Mouse (Mus musculus) urinary bladder, adult 18-20 months (tissue): ENCODE results near the gene Rims1.
A peak's percentile ranks its signal among the peaks of the same experiment; 100 is the strongest.

Experiments
- DNase-seq, 2 experiments: peaks; one replicate each; pipeline ENCODE4 v3.0.0; 2022; ENCODE audit warnings: low spot score in 2 of 2, mixed read lengths in 2 of 2

Gene Rims1

DNA sequence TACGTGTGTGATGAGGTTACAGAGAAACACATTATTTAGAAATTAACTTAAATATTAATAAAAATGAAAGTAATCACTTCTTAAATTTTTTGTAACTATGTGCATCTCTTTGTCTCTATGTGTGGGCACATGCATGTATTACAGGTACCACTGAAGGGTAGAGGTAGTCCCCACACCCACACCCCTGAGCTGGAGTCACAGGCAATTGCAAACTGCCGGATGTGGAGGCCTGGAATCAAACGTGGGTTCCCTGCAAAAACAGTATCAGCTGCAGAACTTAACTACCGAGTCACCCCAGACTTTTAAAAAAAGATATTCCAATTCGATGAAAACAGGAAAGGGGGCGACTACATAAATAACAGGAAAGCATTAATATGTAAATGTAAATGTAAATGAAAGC is 428.7 kb downstream of the Rims1 start:
- DNase-seq = no peak

- no peak for DNase-seq
Observed at GRCm38 (mm10) chr1:22356209-22356608, 449.6 kb downstream of the Rims1 start.

- DNase-seq = no peak
Observed at GRCm38 (mm10) chr1:22353687-22354086, 452.1 kb downstream of the Rims1 start.

DNA sequence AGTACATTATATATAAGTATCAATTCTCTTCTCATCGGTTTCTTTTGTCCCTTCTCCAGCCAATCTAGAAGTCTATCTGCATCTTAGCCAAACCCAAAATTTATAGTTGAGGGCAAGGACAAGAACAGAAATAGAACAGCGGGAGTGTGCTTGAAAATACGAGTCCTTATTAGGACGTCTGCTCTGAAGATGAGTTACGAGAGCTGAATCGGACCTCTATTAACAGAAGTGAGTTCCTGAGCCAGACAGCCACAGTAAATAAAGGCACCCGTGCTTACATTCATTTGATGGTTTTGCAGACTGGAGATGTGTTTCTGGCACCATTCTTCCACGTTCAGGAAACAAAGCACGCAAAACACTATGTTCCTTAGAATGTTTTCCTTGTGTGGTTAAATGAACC is 466.9 kb downstream of the Rims1 start:
- DNase-seq = no peak

DNA sequence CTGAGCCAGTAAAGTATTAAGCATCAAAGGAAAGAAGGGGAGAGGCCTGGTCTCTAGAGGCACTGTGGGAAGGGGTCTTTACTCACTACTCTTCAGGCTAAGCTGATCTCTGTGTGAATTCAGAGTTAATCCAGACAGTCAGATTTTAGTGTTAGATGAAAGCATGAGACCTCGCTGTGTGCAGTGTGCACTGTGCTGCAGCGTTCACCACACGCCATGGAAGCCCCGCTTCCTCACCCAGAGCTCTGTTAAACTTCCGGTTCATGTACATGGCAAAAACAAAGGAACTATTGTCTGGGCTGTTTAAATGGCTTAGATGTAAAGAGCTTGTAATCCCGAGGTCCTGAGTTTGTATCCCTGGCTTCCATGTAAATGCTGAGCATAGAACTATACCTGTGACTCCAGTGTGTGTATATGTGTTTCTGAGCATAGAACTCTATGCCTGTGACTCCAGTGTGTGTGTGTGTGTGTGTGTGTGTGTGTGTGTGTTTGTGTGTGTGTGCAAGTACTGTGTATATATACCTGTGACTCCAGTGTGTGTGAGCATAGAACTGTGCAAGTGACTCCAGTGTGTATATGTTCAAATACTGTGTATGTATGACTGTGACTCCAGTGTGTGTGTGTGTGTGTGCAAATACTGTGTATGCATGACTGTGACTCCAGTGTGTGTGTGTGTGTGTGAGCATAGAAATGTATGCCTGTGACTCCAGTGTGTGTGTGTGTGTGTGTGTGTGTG is 484.7 kb downstream of the Rims1 start:
- no peak for DNase-seq

DNA sequence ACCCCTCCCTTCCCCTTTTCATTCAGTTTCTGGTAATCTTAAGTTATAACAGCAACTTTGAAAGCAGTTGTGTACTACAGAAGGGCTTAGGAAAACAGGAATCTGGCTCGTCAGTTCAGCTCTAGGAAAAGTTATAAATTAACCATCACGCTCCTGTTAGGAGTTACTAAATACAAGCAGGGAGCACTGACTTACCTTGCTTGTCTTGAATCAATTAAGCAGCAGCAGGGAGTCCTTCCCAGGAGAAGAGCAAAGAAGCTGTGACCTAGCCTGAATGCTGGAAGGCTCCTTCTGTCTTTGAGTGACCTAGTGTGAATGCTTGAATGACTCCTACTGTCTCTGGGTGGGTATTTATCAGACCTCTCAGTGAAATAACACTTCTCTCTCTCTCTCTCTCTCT is 490.3 kb downstream of the Rims1 start:
- DNase-seq = no peak

DNA sequence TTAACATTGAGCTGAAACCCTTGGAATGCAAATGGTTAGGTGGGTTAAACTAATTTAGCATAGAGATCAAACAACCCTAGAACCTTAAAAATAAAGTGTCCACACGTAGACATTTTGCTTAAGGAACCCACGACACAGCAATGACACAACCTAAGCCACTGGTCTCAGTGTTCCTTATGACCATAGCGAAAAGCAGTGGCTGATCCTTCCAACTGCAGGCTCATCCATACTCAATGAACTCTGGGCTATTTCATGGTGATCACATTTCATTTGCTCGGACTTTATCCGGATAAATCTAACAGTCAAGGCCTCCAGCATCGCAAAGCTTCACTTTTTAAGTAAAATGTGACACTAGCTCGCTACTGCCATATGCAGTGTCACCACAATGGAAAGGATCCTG is 494.3 kb downstream of the Rims1 start:
- no peak for DNase-seq

DNA sequence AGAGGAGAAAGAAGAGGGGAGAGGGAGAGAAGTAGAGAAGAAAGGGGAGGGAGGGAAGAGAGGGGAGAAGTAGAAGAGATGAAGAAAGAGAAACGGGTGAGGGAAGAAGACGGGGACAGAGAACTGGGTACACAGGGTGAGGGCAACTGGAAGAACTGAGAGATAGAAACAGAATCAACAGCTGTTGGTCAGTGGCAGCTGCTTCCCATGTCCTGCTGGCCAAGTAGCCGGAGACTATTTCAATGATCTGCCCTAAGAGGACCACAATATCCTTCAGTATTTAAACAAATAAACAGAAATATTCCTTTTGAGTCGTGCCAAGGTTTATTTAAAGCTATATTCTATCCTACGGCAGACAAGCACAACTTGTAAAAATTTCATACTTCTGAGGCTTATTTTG is 499.3 kb downstream of the Rims1 start:
- DNase-seq = no peak

GRCm38 (mm10) chr1:22305932-22306331 is 499.9 kb downstream of the Rims1 start:
- no peak for DNase-seq

GRCm38 (mm10) chr1:22293953-22294352 is 511.8 kb downstream of the Rims1 start:
- DNase-seq = no peak

DNA sequence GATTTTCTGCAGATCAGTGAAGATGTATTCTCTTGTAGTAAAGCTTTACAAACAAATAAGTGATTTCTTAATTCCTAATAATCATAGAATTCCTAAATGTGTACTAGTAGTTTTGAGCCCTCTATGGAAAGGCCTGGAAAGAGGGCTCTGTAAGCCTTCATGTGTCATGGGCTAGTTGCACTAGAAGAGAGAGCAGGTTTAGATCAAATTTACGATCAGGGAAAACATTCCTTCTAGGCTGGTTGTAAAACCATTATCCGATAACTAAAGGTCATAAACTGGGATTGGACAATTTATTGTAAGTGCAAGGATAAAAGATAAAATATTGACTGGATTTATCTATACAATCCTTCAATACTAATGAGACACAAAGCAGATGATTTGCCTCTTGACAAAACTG is 512.5 kb downstream of the Rims1 start:
- DNase-seq = no peak

- DNase-seq = no peak
Observed at GRCm38 (mm10) chr1:22286807-22287206, 519.0 kb downstream of the Rims1 start.

DNA sequence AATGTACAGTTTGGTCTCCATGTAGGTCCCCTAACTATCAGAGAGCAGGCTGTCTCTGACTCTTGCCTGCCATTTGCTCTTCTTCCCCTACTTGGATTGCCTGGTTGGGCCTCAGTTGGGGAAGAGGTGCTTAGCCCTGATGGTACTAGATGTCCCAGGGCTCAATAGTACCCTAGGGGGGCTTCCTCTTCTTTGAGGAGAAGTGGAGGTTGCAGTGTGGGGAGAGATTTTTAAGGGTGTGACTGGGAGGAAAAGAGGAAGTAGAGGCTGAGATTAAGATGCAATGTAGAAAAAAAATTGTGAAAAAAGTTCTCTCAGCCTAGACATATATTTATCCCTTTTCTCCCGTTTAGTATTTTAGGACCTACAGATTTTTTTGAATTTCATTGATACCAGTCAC is 525.8 kb downstream of the Rims1 start:
- no peak for DNase-seq

DNA sequence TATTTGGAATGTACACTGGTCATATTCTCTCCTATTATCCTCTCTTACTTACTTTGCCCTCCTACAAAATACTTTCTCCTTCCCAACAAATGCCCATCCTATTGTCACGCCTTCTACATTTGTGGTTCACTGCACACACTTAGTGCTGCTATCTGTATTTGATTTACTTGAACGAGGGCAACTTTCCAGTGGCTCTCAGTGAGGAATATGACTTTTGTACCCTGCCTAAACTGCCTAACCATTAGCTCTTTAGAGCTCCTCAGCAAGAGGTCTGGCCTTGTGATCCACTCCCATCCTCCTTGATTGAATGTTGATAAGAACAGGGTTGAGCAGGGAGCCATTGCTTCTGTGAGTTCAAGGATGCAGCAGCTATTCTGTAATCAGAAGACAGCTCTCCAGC is 531.7 kb downstream of the Rims1 start:
- no peak for DNase-seq

DNA sequence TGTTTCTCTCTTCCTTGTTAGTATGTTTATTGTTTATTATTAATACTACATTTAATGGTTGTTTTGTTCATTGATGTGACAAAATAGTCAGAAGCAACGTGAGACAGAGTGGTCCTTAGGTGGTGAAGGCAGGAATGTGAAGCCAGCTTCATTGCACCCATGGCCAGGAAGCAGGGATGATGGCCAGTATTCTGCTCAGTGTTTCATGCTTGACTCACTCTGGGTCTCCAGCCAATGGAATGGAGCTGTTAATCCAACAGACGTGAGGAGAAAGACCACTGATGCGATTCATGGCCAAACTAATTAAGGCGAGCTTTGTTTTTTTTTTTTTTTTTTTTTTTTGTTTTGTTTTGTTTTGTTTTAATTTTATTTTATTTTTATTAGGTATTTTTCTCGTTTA is 535.7 kb downstream of the Rims1 start:
- no peak for DNase-seq

- DNase-seq = peak; percentile 37 to 47
Observed at GRCm38 (mm10) chr1:22268581-22269359, 537.0 kb downstream of the Rims1 start.

GRCm38 (mm10) chr1:22266491-22266890 is 539.3 kb downstream of the Rims1 start:
- no peak for DNase-seq

DNA sequence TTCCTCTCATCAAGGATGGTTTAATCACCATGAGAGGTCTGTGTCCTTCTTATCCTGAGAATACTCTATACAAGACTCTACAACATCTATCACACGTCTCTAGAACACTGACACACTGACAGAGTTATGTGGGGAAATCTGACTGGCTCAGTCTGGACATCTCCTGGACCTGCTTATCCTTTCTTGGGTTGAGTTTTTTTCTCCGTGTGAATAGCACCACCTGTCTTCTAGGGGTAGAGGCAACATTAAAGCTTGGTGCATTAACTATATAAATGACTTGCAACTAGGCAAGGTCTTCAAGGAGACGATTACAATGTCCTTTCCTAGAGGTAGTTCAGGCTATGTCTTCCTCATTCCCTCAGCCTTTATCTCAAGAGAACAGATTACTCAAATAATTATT is 540.3 kb downstream of the Rims1 start:
- DNase-seq = no peak

- no peak for DNase-seq
Observed at GRCm38 (mm10) chr1:22262169-22262950, 543.4 kb downstream of the Rims1 start.

GRCm38 (mm10) chr1:22261702-22262101 is 544.1 kb downstream of the Rims1 start:
- no peak for DNase-seq

GRCm38 (mm10) chr1:22260291-22260690 is 545.5 kb downstream of the Rims1 start:
- DNase-seq = no peak

- no peak for DNase-seq
Observed at GRCm38 (mm10) chr1:22258356-22258755, 547.4 kb downstream of the Rims1 start.

DNA sequence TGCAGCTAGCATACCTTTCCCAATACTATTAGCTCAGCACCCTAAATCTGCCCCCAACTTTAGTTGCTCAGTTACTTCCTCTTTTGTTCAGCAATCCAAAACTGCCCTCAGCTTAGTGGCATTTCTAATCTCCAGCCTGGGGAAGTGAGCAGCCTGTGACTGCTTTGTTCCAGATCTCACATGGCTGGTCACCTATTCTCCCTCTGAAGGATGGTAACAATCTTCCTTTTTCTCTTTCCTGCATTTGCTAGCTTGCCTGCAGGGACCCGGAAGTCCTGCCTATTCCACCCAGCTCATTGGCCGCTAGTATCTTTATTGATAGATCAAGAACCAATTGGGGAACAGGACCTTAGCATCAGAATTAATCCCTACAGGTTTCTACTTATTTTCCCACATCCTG is 551.5 kb downstream of the Rims1 start:
- DNase-seq = no peak
